ENCODE assay signal across 8 mouse cellular contexts in the genomic region with DNA sequence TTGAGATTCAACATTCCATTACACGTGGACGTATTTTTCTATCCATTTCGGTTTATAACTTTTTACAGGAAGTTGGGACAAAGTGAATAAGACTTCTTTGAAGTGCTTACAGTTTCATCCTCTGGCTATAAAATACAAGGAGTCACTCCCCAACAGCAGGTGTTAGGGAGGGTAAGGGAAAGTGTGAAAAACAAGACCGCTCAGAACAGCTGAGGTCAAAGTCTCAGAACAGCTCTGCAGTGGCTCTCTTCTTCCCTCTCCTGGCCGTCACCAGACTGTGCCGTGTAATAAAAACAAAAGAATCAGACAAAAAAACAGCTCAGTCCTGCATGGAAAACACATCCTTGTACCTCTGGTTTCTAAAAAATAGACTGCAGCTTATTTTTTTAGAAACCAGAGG. TPM values are rescaled to one million over a fixed set of nuclear protein-coding genes. Genes with fewer than 3 reads are reported as not detected.
DNase-seq lines count a peak whose midpoint lies in the region; ATAC-seq and TF ChIP-seq lines count a peak whose summit lies in the region.

No protein-coding gene starts in this region.

- whole genome bisulfite sequencing in embryonic facial prominence, embryonic 11.5 days, result 48% methylated on average over 6 of the region's 6 CpGs
- 54% methylated on average over 6 of the region's 6 CpGs for WGBS in embryonic facial prominence, embryonic 10.5 days
- 34% methylated on average over 6 of the region's 6 CpGs for WGBS in lung, adult 2 months

- H3K4me1 ChIP-seq in embryonic facial prominence, embryonic 11.5 days (ENCODE audit: control insufficient read depth, insufficient read depth, low read length), result no peaks in the 10 kb centered on the region
- peaks cover 4% of the 10 kb centered on the region; the same call in 1 of the 2 replicates for H3K4me1 ChIP-seq in embryonic facial prominence, embryonic 10.5 days
- no peaks in the 10 kb centered on the region for H3K4me1 ChIP-seq in lung, adult 2 months (ENCODE audit: control insufficient read depth, insufficient read depth, low read length)

- no peak overlapping the region for H3K27ac ChIP-seq in embryonic facial prominence, embryonic 11.5 days (replicated peaks; ENCODE audit: low read depth, low read length)
- H3K27ac ChIP-seq in embryonic facial prominence, embryonic 10.5 days (replicated peaks), result no peak overlapping the region

- H3K4me2 ChIP-seq in embryonic facial prominence, embryonic 11.5 days (ENCODE audit: low read depth, low read length), result no peak overlapping the region

- TF ChIP-seq POLR2A in lung, adult 2 months (IDR thresholded peaks at IDR 0.05; ENCODE audit: borderline replicate concordance, extremely low read depth, low read depth, low read length), result no peak

- ATAC-seq in embryonic facial prominence, embryonic 11.5 days (replicated peaks; ENCODE audit: insufficient number of reproducible peaks, low FRiP score, low TSS enrichment, low read depth), result no peak
- ATAC-seq in granulocyte monocyte progenitor cell, adult 5-6 weeks (replicated peaks; ENCODE audit: poor library complexity, severe bottlenecking), result no peak
- no peak for ATAC-seq in megakaryocyte, adult 5-6 weeks (ENCODE audit: poor library complexity, severe bottlenecking)

- no peaks in the 10 kb centered on the region for H3K36me3 ChIP-seq in embryonic facial prominence, embryonic 11.5 days (replicated peaks; ENCODE audit: control insufficient read depth, insufficient read depth, low read depth, low read length)
- H3K36me3 ChIP-seq in embryonic facial prominence, embryonic 10.5 days (replicated peaks), result no peaks in the 10 kb centered on the region

- no peaks in the 10 kb centered on the region for H3K9me3 ChIP-seq in embryonic facial prominence, embryonic 11.5 days (replicated peaks; ENCODE audit: control insufficient read depth, low read length)
- no peaks in the 10 kb centered on the region for H3K9me3 ChIP-seq in embryonic facial prominence, embryonic 10.5 days

- no peaks in the 10 kb centered on the region for H3K27me3 ChIP-seq in embryonic facial prominence, embryonic 11.5 days (ENCODE audit: control insufficient read depth, insufficient read depth, low read length)
- H3K27me3 ChIP-seq in embryonic facial prominence, embryonic 10.5 days (replicated peaks; ENCODE audit: low read depth, poor library complexity, severe bottlenecking), result no peaks in the 10 kb centered on the region

- H3K9ac ChIP-seq in embryonic facial prominence, embryonic 11.5 days (replicated peaks; ENCODE audit: low read length), result no peak overlapping the region

- no peak overlapping the region for H3K4me3 ChIP-seq in embryonic facial prominence, embryonic 11.5 days (ENCODE audit: low read depth, low read length)
- no peak overlapping the region for H3K4me3 ChIP-seq in embryonic facial prominence, embryonic 10.5 days
- H3K4me3 ChIP-seq in lung, adult 2 months (replicated peaks; ENCODE audit: extremely low read depth, low read depth, low read length), result no peak overlapping the region

- DNase-seq in embryonic facial prominence, embryonic 11.5 days (ENCODE audit: low spot score), result peak; percentile 14
- no peak for DNase-seq in embryonic facial prominence, embryonic 10.5 days (ENCODE audit: low spot score)
- no peak for DNase-seq in lung, adult 2 months
- no peak for DNase-seq in lung, postnatal 14 days
- DNase-seq in hindlimb bud, embryonic 11.5 days (ENCODE audit: extremely low spot score, low read depth, low spot score), result peak; percentile 47
- DNase-seq in retina, embryonic 14.5 days (ENCODE audit: low spot score), result peak; percentile 74

- peak; percentile 58; the same call in 1 of the 2 replicates for TF ChIP-seq CTCF in lung, adult 2 months (IDR thresholded peaks at IDR 0.05; ENCODE audit: insufficient read depth, low read length)

RNA-seq across cellular contexts. Expression of a gene that starts 4.3 kb away (rescaled TPM):
- polyA plus RNA-seq in embryonic facial prominence, embryonic 11.5 days (2014; fragmentation: Nextera tagmentation; extraction: Ambion mirVana), result 11.5 and 18.0 TPM in 2 replicates
- 0.54 and 1.3 TPM in 2 replicates for polyA plus RNA-seq in embryonic facial prominence, embryonic 10.5 days (2016; fragmentation: Nextera tagmentation; extraction: Ambion mirVana)
- polyA plus RNA-seq in lung, adult 2 months (2012; rRNA removed), result 4.3 and 86.4 TPM in 2 replicates
- total RNA-seq in granulocyte monocyte progenitor cell, adult 5-6 weeks (2014; fragmentation: Nextera tagmentation), result not detected in 2 replicates
- not detected in 2 replicates for total RNA-seq in granulocyte monocyte progenitor cell, adult 5-6 weeks (2017)
- not detected in 2 replicates for total RNA-seq in megakaryocyte, adult 5-6 weeks (2015)
- not detected in 2 replicates for total RNA-seq in megakaryocyte, adult 5-6 weeks (2017)

Comparison
In these comparisons a context has a peak if more than half of its experiments do, and no peak if none do; other contexts are left out.
1. DNase-seq: peak in embryonic facial prominence, embryonic 11.5 days (single experiment), hindlimb bud, embryonic 11.5 days (single experiment) and retina, embryonic 14.5 days (single experiment); none in embryonic facial prominence, embryonic 10.5 days (single experiment), lung, adult 2 months (single experiment) and lung, postnatal 14 days (single experiment).